Mouse (Mus musculus) 3134 (cell line): ENCODE results near the gene Gm11032.
"Not testable (repeated sequence)": the region's sequence is repeated elsewhere in the genome, so short reads cannot be mapped to it uniquely, and the experiment has no call there.

Experiments used
- DNase-seq: peaks from one replicate; pipeline ENCODE4 v3.0.0-alpha.2; 2011; ENCODE audit warnings: low spot score; ENCODE audit not compliant: insufficient read length; ENCODE audit errors: extremely low read depth

Gene Gm11032

DNA sequence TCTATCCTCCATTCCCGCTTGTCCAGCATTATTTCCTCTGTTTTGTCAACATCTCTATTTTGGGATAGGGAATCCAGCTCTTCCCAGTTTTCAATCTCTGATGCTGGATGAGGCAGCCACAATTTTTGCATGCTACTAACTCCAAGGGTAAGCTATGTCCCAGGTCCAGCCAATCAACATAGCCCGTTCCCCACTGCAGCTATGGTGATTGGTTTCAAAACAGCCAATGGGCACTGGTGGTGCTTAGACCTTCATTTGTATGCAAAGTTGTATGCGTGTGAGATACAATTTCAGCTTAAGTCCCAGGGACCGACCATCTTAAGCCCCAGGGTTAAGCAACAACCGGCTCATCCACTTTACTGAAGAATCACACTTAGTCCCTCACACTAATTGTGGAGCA lies 3.1 kb downstream of the Gm11032 start:
- no peak for DNase-seq

DNA sequence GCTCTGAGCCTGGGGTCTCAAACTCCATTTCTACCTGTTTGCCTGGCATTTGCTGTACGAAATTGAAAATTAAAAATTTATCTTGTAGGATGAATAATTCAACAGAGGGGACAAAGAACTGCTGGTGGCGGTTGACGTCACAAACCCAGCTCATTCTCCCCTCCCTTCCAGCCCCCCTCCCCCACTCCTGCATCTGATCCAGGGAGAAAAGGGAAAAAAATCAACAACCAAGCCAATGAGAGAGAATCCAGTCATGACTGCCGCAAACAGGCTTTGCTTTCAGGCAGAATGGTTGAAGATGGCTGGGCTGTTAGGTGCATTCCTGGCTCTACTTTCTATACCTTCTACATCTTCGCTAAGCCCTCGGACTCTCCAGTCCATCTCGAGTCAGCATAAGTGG lies 6.1 kb downstream of the Gm11032 start:
- no peak for DNase-seq

DNA sequence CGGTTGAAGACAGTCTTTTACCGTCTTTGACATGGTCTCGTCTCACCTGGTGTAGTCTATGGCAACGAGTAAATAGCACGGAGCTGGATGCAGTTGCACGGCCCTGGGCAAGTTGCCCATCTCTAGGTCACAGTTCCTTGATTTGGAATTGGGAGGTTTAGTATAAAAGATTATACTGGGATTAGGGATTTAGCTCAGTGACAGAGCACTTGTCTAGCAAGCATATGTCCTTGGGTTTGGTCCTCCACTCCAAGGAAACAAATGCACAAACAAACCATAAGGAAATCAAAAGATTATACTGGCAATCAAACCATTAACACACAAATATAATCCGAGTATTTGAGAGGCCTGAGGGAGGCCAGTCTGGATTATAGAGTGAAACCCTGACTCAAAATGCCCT lies 7.8 kb downstream of the Gm11032 start:
- no peak for DNase-seq

DNA sequence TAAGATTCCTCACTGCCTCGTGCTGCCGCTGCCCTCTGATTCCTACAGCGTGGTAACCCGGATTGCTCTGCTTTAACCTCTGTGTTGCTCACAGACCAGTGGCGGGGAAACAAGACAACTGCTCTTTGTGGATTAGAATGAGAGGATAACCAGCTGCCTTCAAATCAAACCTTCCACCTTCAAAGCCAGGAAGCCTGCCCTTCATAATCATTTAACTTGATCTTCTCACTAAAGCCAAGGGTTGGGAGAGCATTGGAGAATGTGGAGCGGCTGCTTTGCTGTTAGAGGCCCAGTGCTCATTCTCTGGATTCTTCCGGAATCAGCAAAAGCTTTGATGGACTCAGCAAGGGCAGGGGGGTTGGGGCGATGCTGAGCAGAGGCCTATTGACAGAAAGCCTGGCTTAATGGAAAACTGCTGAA lies 10.0 kb downstream of the Gm11032 start:
- DNase-seq, result no peak

DNA sequence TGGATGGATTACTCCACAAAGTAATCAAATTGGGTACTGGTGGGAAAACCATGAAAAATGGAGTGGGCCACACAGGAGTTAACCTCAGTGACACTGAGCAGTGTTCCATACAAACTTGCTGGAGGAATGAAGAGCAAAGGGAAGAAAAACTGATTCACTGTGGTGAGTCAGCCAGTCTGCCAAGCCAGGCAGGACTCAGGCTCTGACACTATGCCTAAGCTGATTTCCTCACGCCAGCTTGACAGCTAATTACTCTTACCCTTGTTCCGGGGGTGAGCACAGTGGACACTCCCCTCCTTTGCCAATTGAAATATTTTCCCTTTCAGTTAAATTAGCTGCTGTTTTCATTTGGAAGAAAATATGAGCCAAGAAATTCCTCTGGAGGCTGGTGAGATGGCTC lies 13.6 kb downstream of the Gm11032 start:
- DNase-seq, result peak; percentile 40

DNA sequence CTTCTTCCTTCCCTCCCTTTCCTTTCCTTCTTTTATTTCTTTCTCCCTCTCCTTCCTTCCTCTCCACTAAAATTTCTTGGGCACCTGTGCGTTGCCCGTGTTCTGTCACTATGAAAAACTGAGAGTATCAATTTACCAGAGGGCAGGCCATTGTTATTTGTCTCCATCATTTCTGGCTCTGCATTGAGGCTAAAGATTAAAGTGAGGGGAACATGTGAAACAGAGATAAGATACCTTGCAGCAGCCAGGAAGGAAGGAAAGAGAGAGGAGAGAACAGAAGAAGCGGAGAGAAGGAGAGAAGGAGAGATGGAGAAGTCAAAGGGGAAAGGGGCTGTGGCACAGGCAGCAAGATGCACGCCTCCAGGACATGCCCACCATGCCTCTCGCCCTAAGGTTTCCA lies 14.5 kb downstream of the Gm11032 start:
- DNase-seq, result no peak

DNA sequence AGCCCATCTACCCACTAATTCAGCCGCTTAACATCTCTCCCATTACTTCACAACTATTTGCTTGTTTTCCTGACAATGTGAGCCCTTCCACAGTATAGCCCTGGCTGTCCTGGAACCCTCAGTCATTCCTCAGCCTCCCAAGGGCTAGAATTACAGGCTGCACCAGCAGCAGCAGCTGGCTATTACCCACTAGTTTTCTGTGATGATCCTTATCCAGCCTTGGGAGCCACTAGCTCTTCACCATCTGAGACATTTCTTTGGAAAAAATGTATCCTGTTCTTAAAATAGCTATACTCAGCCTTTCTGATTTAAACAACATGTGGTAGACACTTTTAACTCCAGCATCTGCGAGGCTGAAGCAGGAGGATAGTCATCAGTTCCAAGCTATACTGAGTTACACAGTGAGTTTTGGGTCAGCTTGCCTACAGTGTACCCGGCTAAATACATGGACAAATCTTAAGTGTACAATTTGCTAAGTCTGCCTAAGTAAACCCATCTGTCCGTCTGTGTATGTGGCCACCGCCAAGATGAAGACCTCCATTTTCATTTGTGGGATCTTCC lies 17.0 kb downstream of the Gm11032 start:
- no peak for DNase-seq

DNA sequence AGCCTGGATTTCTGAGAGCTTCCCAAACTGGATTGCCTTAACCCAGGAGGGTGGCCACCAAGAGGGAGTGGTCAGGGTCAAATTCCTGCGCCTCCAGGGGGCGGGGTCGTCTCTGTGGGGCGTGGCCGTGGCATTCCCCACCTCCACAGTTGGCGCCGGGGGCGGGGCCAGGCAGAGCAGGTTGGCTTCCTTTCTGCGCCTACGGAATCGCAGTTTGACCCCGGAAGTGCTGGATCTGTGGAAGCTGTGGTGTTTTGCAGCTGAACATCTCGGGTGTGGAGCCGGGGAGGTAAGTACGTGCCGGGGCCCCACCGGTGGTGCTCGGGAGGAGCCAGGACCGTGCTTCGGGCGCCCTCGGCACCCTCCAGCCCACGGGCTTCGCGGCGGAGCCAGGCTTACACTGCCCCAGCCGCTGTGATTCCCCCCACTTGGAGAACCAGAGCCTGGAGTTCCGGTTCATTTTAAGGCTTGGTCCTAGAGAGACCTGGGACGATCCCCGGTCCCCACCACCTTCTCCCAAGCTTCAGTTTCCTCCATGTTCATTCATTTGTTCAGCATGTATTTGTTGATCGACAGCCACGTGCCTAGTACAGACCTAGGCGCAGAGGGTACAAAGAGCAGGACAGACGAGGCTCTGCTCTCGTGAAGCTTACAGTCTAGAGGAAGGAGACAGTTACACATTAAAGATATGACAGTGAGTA lies 17.8 kb downstream of the Gm11032 start, which contains the start of gene Ascc2:
TSS of gene Ascc2 (plus strand) at position 214 of the 701 bp plus-strand sequence.
- DNase-seq, result peak; percentile 97

DNA sequence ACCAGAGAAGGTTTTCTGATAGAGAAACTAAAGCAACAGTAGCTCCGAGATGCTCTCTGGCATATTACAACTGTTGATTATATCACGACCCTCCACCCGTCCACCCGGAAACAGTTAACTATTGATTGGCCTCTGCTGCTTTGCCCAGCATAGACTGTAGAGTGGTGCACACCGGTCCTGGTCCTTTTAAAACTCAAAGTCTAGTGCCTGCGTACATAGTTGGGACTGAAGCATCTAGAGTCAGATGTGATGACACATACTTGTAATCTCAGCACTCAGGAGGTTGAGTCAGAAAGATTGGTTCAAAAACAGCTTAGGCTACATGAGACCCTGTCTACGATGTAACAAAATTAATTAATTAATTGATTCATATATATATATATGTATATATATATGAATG lies 18.4 kb downstream of the Gm11032 start:
- DNase-seq, result no peak

DNA sequence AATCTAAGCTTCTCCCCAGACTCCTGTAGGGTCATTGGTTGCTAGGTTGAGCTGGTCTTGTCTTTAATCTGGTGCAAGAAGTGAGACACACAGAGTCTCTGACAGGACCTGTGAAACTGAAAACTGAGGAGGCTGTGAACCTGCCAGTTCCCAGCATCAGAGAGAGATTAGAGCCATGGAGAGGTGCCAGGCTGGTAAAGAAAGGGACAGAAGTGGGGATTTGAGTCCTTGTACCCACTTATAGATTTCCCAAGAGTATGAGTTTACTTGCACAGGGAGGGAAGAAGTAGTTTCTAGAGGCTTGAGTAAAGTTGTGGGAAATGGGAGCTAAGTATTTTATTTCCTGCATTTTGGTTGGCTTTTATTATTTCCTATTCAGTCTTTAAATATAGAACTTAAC lies 21.3 kb downstream of the Gm11032 start:
- no peak for DNase-seq

DNA sequence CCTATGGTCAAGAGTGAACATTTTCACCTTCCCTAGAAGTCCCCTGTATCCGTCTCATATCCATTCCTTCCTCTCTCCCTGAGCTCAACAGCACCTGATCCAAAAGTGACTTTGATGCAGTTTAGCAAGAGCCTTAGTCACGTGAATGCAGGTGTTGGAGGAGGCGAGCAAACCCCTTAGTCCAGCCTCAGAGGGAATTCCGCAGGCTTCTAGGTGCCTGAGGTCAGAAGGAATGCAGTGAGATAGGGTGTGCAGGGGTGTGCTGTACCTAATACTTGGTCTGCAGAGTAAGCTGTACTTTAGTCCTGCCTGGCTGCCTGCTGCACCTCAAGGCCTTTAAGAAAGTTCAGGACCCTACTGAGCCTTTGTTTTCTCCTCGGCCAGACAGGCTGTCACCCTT lies 23.9 kb downstream of the Gm11032 start:
- no peak for DNase-seq

DNA sequence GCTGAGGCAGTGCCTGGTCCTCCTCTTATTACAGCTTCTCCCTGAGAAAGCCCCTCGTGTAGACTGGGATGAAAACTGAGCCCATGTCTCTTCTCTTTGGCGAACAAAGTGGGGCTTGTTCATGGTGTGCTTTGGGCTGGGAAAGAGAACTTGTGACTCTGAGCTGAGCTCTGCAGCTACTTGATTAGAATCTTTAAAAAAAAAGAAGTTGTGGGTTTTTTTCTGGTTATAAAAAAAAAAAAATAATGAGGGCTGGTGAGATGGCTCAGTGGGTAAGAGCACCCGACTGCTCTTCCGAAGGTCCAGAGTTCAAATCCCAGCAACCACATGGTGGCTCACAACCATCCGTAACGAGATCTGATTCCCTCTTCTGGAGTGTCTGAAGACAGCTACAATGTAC lies 25.3 kb downstream of the Gm11032 start:
- not testable (repeated sequence) for DNase-seq

DNA sequence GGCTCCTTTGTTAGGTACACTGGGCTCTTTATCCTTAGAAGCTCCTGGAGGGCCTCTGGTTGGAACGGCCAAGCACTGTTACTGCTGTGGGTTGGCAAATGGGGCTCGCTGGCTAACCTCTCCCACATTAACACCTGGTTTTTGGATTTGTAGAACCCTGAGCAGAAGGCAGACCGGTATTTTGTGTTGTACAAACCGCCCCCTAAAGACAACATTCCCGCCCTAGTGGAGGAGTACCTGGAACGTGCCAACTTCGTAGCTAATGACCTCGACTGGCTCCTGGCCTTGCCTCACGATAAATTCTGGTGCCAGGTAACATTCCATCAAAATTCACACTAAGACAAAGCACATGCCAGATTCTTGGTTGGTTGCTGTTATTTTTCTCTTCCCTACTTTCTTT lies 26.5 kb downstream of the Gm11032 start:
- no peak for DNase-seq

DNA sequence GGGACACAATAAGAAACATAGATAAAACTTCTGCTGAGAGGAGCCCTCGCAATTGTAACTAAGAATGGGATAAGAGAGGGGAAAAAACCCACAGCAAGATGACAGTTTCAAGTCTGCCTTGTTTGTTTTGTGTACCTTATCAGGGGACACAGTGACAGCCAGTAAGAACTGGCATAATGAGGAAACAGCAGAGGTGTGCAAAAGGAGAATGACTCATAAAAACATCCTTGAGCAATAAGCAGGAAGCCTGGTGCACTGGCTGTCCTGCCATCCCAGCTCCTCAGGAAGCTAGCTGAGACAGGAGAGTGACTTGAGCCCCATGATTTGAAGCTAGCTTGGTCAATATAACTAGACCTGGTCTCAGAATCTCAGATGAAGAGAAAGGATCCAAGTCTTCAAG lies 40.0 kb downstream of the Gm11032 start:
- DNase-seq, result no peak

DNA sequence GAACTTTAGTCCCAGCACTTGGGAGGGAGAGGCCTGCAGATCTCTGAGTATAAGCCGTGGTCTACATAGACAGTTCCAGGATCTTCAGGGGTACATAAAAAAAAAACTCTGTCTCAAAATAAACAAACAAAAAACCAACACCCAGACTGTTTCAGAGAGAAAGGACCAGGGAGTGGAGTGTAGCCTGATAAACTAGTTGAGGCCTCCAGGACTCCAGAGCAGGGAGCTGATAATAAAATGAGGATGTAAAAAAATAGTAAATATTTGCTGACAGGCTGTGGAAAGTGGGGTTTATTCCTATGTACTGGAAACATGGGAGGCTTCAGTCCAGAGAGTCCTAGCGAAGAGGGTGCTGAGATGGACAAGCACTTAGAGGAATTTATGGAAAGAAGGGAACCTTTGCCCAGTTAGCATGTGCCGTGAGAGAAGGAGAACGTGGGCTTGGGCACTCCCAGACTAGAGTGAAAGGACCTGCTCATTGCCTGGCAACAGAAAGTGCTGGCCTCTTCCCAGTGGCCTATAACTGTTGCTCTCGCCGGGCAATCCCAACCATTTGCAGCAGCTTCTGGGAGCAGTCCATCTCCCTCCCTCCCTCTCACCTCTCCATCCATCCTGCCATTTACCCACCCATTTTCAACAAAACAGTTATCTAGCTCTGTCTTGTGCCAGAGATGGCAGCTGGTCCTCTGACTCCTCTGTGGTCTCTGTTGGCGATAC lies 40.6 kb downstream of the Gm11032 start:
- DNase-seq, result no peak

DNA sequence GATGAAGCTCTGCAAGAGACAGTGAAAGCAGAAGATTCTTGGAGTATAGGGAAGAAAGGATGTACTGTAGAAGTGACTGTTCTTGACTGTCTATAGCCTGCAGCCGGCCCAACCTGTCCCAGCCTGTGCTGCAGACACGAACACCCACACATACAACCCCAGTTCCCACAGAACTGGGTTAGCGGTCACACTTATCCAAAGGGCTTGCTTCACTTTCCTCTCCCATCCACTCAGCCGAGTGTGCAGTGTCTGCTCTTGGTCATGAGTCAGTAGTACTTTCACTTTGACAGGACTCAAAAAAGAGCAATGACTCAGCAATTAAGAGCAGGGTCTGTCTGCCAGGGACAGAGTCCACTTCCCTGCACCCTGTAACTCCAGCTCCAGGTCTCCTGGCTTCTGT lies 41.5 kb downstream of the Gm11032 start:
- DNase-seq, result peak; percentile 73

DNA sequence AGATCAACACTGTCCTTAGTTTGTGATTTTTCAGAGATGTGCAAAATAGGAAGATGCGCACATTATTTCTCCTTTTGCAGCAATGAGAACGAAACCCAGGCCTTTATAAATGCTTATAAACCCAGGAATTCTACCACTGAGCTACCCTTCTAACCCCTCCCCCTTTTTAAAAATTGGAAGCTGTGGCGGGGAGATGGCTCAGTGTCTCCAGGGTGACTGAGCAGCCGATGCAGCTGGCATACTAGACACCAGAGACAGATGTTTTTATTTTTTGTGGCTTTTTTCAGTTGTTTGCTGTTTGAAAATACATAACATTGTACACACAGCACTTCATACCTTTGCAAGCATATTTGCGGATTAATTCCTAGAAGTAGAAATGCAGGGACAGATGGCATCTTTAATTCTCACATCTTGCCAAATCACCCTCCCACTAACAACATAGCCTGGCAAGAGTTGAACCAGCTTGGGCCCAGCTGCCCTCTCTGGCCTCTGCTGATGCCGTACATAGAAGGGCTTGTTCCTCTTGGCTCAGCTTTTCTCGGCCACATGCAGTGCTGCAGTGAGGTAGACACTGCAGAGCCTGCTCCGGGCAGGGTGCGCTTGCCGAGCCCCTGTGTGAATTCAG lies 42.1 kb downstream of the Gm11032 start:
- no peak for DNase-seq

DNA sequence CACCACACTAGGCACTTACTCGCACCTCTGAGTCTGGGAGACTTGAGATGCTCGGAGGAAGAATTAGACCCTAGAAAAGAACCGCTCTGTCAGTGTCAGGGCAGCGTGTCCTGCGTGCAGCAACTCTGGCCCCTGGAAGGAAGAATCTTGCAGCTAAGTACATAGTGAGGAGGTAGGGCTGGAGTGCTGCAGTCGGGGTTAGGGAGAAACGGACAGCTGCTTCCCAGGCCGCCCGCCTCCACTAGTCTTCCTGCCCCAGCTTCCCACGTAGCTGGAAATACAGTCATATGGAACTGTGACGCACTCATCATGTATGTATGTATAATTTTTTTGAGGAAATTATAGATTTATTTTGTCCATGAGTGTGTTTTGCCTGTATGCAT lies 42.6 kb downstream of the Gm11032 start:
- no peak for DNase-seq
